ENCODE assay signal across 22 mouse cellular contexts in genomic region chr6:17283834-17284233, GRCm38 (mm10). TPM values are rescaled to one million over a fixed set of nuclear protein-coding genes. Genes with fewer than 3 reads are reported as not detected.
A peak's percentile ranks its signal among the peaks of the same experiment; 100 is the strongest.
DNase-seq lines count a peak whose midpoint lies in the region; ATAC-seq and TF ChIP-seq lines count a peak whose summit lies in the region.
"Had no signal": no experiment of that assay in that cellular context is flagged by ENCODE, and none has a peak within 500 bp of the region (broad histone marks: within the 10 kb centered on the region; RNA-seq: fewer than 3 reads in every experiment).

No protein-coding gene starts in this region.

- H3K36me3 ChIP-seq in heart, adult 2 months (ENCODE audit: control insufficient read depth, insufficient read depth, low read length), result peaks cover 23% of the 10 kb centered on the region
- no peaks in the 10 kb centered on the region for H3K36me3 ChIP-seq in hindbrain, embryonic 13.5 days
- H3K36me3 ChIP-seq: embryonic facial prominence, embryonic 15.5 days; heart, embryonic 15.5 days; intestine, embryonic 15.5 days; midbrain, embryonic 13.5 days had no signal

- peak overlapping the region; percentile 98 for H3K27ac ChIP-seq in heart, adult 2 months
- H3K27ac ChIP-seq in hindbrain, embryonic 13.5 days, result no peak overlapping the region
- H3K27ac ChIP-seq: embryonic facial prominence, embryonic 15.5 days; heart, embryonic 15.5 days; intestine, embryonic 15.5 days; midbrain, embryonic 13.5 days had no signal

- ATAC-seq in megakaryocyte, adult 5-6 weeks (ENCODE audit: poor library complexity, severe bottlenecking), result peak; percentile 62
- ATAC-seq in hindbrain, embryonic 13.5 days (ENCODE audit: low FRiP score), result no peak
- ATAC-seq: forebrain, embryonic 14.5 days; hindbrain, embryonic 16.5 days; intestine, embryonic 15.5 days; midbrain, embryonic 13.5 days had no signal

- TF ChIP-seq EP300 in heart, adult 2 months (IDR thresholded peaks at IDR 0.05; ENCODE audit: insufficient read depth, low read depth, low read length), result no peak

- H3K9ac ChIP-seq in heart, adult 2 months (ENCODE audit: low read depth, low read length), result no peak overlapping the region
- no peak overlapping the region for H3K9ac ChIP-seq in hindbrain, embryonic 13.5 days
- H3K9ac ChIP-seq: embryonic facial prominence, embryonic 15.5 days; heart, embryonic 15.5 days; intestine, embryonic 15.5 days; midbrain, embryonic 13.5 days had no signal

- no peak for TF ChIP-seq POLR2A in heart, adult 2 months (IDR thresholded peaks at IDR 0.05; ENCODE audit: insufficient read depth, low read depth, low read length)

- TF ChIP-seq CTCF in heart, adult 2 months (IDR thresholded peaks at IDR 0.05), result no peak

- peak overlapping the region; percentile 13; the same call in 1 of the 2 replicates for H3K4me3 ChIP-seq in heart, adult 2 months
- H3K4me3 ChIP-seq in hindbrain, embryonic 13.5 days, result no peak overlapping the region
- H3K4me3 ChIP-seq: embryonic facial prominence, embryonic 15.5 days; heart, embryonic 15.5 days; intestine, embryonic 15.5 days; megakaryocyte, embryonic 14.5 days; midbrain, embryonic 13.5 days had no signal

- WGBS in heart, adult 2 months, result 49% methylated on average over 3 of the region's 3 CpGs
- WGBS in hindbrain, embryonic 13.5 days, result 82% methylated on average over 3 of the region's 3 CpGs

- H3K9me3 ChIP-seq in hindbrain, embryonic 13.5 days, result no peaks in the 10 kb centered on the region
- H3K9me3 ChIP-seq: embryonic facial prominence, embryonic 15.5 days; heart, embryonic 15.5 days; intestine, embryonic 15.5 days; megakaryocyte, embryonic 14.5 days; midbrain, embryonic 13.5 days had no signal

- no peaks in the 10 kb centered on the region for H3K79me2 ChIP-seq in heart, adult 2 months (replicated peaks; ENCODE audit: control insufficient read depth, insufficient read depth, low read length)

- DNase-seq in heart, adult 2 months, result no peak
- DNase-seq in heart, adult 18-20 months, result no peak
- peak; percentile 53 for DNase-seq in 3T3-L1 (ENCODE audit: low read depth, low spot score)
- DNase-seq in Muller cell, postnatal 12 days (ENCODE audit: inconsistent ontology term), result peak; percentile 17
- DNase-seq in T-cell, adult 2 months (ENCODE audit: low spot score), result no peak
- DNase-seq in layer of hippocampus, adult 9-10 months (ENCODE audit: low spot score), result no peak
- DNase-seq: adrenal gland, postnatal 14 days; cerebellum, adult 9-10 months; gastrocnemius, postnatal 10 days; heart, postnatal 36 days; kidney, adult 9 months; kidney, postnatal 14 days; right cerebral cortex, adult 18-20 months had no signal

- H3K27me3 ChIP-seq in heart, adult 2 months (ENCODE audit: control insufficient read depth, insufficient read depth, low read length), result no peaks in the 10 kb centered on the region
- peaks cover 12% of the 10 kb centered on the region; the same call in 1 of the 2 replicates for H3K27me3 ChIP-seq in hindbrain, embryonic 13.5 days
- H3K27me3 ChIP-seq: embryonic facial prominence, embryonic 15.5 days; heart, embryonic 15.5 days; intestine, embryonic 15.5 days had no signal

- peaks cover 8% of the 10 kb centered on the region for H3K4me1 ChIP-seq in heart, adult 2 months (ENCODE audit: control insufficient read depth, insufficient read depth, low read length)
- peaks cover 10% of the 10 kb centered on the region for H3K4me1 ChIP-seq in hindbrain, embryonic 13.5 days (replicated peaks)

- intact Hi-C loops in heart, adult 2 months (cut with DNase I), result no loop called here

- H3K4me2 ChIP-seq in hindbrain, embryonic 13.5 days, result no peak overlapping the region
- H3K4me2 ChIP-seq: embryonic facial prominence, embryonic 15.5 days; intestine, embryonic 15.5 days; midbrain, embryonic 13.5 days had no signal

RNA-seq across cellular contexts. Expression of gene Cav2, which starts 2.8 kb away (rescaled TPM):
- 10 to 100 TPM; 40.7 to 44.8 TPM for total RNA-seq in heart, adult 2 months (2021)
- 54.2 and 69.5 TPM in 2 replicates for polyA plus RNA-seq in heart, adult 2 months (2012; rRNA removed)
- total RNA-seq in heart, adult 18-20 months (2021), result 10 to 100 TPM; 33.0 to 39.1 TPM
- total RNA-seq in megakaryocyte, adult 5-6 weeks (2015), result 15.2 and 16.2 TPM in 2 replicates
- total RNA-seq in megakaryocyte, adult 5-6 weeks (2017), result 8.4 and 9.1 TPM in 2 replicates
- 11.3 and 11.5 TPM in 2 replicates for polyA plus RNA-seq in hindbrain, embryonic 13.5 days (2015; fragmentation: Nextera tagmentation; extraction: Ambion mirVana)

RNA-seq across cellular contexts. Expression of gene Cav1, which starts 22.3 kb away (rescaled TPM):
- 100 to 1,000 TPM; 207 to 212 TPM for total RNA-seq in heart, adult 2 months (2021)
- polyA plus RNA-seq in heart, adult 2 months (2012; rRNA removed), result 483 and 602 TPM in 2 replicates
- total RNA-seq in heart, adult 18-20 months (2021), result 100 to 1,000 TPM; 200 to 201 TPM
- total RNA-seq in megakaryocyte, adult 5-6 weeks (2015), result not detected in 2 replicates
- total RNA-seq in megakaryocyte, adult 5-6 weeks (2017), result not detected in 2 replicates
- polyA plus RNA-seq in hindbrain, embryonic 13.5 days (2015; fragmentation: Nextera tagmentation; extraction: Ambion mirVana), result 19.6 and 19.8 TPM in 2 replicates

Comparison
In these comparisons a context has a peak if more than half of its experiments do, and no peak if none do; other contexts are left out.
1. DNase-seq: peak in 3T3-L1 (single experiment) and Muller cell, postnatal 12 days (single experiment); none in heart, adult 2 months (0 of 2), heart, adult 18-20 months (0 of 2), T-cell, adult 2 months (single experiment) and layer of hippocampus, adult 9-10 months (single experiment).
2. RNA of gene Cav1, which starts 22.3 kb away (total RNA-seq): 207 to 212 TPM in heart, adult 2 months and 200 to 201 TPM in heart, adult 18-20 months; not detected in megakaryocyte, adult 5-6 weeks; every median in the first group is over 100 times any median in the second.